Mouse (Mus musculus) lung, embryonic 14.5 days (tissue): ENCODE measurements around the gene Zrsr1. TPM values are rescaled to one million over a fixed set of nuclear protein-coding genes. Genes with fewer than 3 reads are reported as not detected.
A peak's percentile ranks its signal among the peaks of the same experiment; 100 is the strongest.

ENCODE experiments used
- ATAC-seq: fragments of 200-750 bp; cut with Nextera tagmentation; 2 replicates; pipeline ENCODE4 v1.8.0; 2017; ENCODE audit warnings: mild to moderate bottlenecking, moderate TSS enrichment, moderate library complexity; ENCODE audit not compliant: insufficient read depth
- DNase-seq: peaks from one replicate; pipeline ENCODE4 v3.0.0-alpha.2; 2015
- H3K27ac ChIP-seq: fragments of 300-500 bp; sonication (generic); 2 replicates; pipeline ENCODE4 v1.5.1; 2014; ENCODE audit warnings: low read depth, mild to moderate bottlenecking, moderate library complexity
- H3K27me3 ChIP-seq: fragments of 300-500 bp; sonication (generic); 2 replicates; pipeline ENCODE4 v1.6.1; 2014; ENCODE audit warnings: low read length, control low read depth; ENCODE audit not compliant: insufficient read depth
- H3K36me3 ChIP-seq: fragments of 300-500 bp; sonication (generic); 2 replicates; pipeline ENCODE4 v1.6.1; 2014; ENCODE audit warnings: control low read depth; ENCODE audit not compliant: insufficient read depth
- H3K4me1 ChIP-seq: fragments of 300-500 bp; sonication (generic); 2 replicates; pipeline ENCODE4 v1.6.1; 2014; ENCODE audit warnings: antibody characterized with exemption, control low read depth; ENCODE audit not compliant: insufficient read depth
- H3K4me2 ChIP-seq: fragments of 300-500 bp; sonication (generic); 2 replicates; pipeline ENCODE4 v1.6.1; 2014; ENCODE audit warnings: mild to moderate bottlenecking
- H3K4me3 ChIP-seq: fragments of 300-500 bp; sonication (generic); 2 replicates; pipeline ENCODE4 v1.5.1; 2014; ENCODE audit warnings: low read depth, low read length
- H3K9ac ChIP-seq: fragments of 300-500 bp; sonication (generic); 2 replicates; pipeline ENCODE4 v1.6.1; 2014
- H3K9me3 ChIP-seq: fragments of 300-500 bp; sonication (generic); 2 replicates; pipeline ENCODE4 v1.6.1; 2016; ENCODE audit warnings: low read depth, low read length, control low read depth
- CTCF ChIP-seq: IDR thresholded peaks from 2 replicates; pipeline ENCODE4 v1.5.1; 2016; ENCODE audit warnings: antibody characterized with exemption, low read depth
- WGBS: fragments of 180-500 bp; shearing (Covaris S2); extraction: QIAGEN DNeasy Blood & Tissue Kit; methylation state at CpG from one replicate; pipeline ENCODE4 v1.1.7; 2014; 5-methylcytosine and 5-hydroxymethylcytosine counted together
- polyA plus RNA-seq: library from polyadenylated mRNA; unstranded; fragments of >200 nt; fragmentation: Nextera tagmentation; extraction: Ambion mirVana; gene quantifications from 2 replicates; pipeline ENCODE4 v1.2.1, GENCODE M21; 2014

Zrsr1 gene
- polyA plus RNA-seq, 1 experiment from 2014 or later: 2.8 TPM

DNA sequence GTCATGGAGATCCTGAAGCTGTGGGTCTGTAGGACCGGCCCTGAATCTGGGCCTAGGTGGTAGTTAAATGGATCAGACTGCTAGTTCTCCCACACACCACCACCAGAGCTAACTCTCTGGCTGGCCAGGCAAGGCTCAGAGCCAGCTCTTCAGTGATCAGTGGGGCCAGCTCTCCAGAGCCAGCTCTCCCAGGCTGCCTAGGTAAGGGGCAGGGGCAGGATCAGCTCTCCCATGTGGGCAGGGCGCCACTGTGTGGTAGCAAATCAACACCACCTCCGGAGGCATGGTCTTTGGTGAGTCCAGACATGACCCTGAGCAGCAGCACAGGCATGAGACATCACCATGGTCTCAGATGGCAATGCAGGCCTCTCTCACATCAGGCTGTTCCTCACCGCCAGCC is 15.0 kb upstream of the Zrsr1 start:
- ATAC-seq: no peak
- DNase-seq: peak; percentile 47
- 81% methylated on average over 4 of the region's 4 CpGs for WGBS

GRCm38 (mm10) chr11:22957791-22958374 is 13.9 kb upstream of the Zrsr1 start:
- ATAC-seq: no peak
- Histone ChIP-seq H3K36me3 (peaks cover 13% of the 10 kb centered on the region; the same call in 1 of the 2 replicates), H3K9me3 (no peaks in the 10 kb centered on the region), H3K9ac (no peak overlapping the region), H3K4me2 (no peak overlapping the region), H3K4me3 (no peak overlapping the region), H3K27ac (no peak overlapping the region), H3K4me1 (no peaks in the 10 kb centered on the region), H3K27me3 (no peaks in the 10 kb centered on the region)
- peak; percentile 58 for TF ChIP-seq CTCF
- WGBS: 90% methylated on average over 4 of the region's 4 CpGs
- DNase-seq: no peak

More for the DNA sequence above, 15.0 kb upstream of the Zrsr1 start:
- H3K27ac ChIP-seq: no peak overlapping the region
- H3K4me2 ChIP-seq: no peak overlapping the region
- no peaks in the 10 kb centered on the region for H3K4me1 ChIP-seq
- H3K9ac ChIP-seq: no peak overlapping the region
- H3K36me3 ChIP-seq: peaks cover 19% of the 10 kb centered on the region; the same call in 1 of the 2 replicates
- no peak overlapping the region for H3K4me3 ChIP-seq
- no peaks in the 10 kb centered on the region for H3K27me3 ChIP-seq
- no peaks in the 10 kb centered on the region for H3K9me3 ChIP-seq
- peak; percentile 70 for TF ChIP-seq CTCF

DNA sequence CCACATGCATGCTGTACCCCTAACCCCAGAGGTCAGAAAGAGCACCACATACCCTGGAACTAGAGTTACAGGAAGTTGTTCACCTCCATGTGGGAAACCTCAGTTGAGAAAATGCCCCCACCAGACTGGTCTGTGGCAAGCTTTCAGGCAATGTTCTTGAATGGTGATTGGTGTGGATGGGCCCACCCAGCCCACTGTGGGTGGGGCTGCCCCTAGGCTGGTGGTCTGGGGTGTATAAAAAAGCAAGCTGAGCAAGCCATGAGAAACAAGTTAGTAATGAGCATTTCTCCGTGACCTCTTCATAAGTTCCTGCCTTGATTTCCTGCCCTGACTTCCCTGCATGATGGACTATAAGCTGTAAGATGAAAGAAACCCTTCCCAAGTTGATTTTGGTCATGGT is 9.7 kb upstream of the Zrsr1 start:
- 87% methylated on average over 1 of the region's 1 CpGs for WGBS
- ATAC-seq: no peak
- DNase-seq: no peak
- H3K4me3 ChIP-seq: no peak overlapping the region
- no peaks in the 10 kb centered on the region for H3K9me3 ChIP-seq
- no peaks in the 10 kb centered on the region for H3K4me1 ChIP-seq
- no peaks in the 10 kb centered on the region for H3K27me3 ChIP-seq
- H3K9ac ChIP-seq: no peak overlapping the region
- H3K36me3 ChIP-seq: peaks cover 4% of the 10 kb centered on the region; the same call in 1 of the 2 replicates
- H3K4me2 ChIP-seq: no peak overlapping the region
- no peak overlapping the region for H3K27ac ChIP-seq
- TF ChIP-seq CTCF: no peak

GRCm38 (mm10) chr11:22964401-22964800 is 7.4 kb upstream of the Zrsr1 start:
- H3K4me1 ChIP-seq: no peaks in the 10 kb centered on the region
- no peaks in the 10 kb centered on the region for H3K27me3 ChIP-seq
- no peak overlapping the region for H3K4me2 ChIP-seq
- no peak for TF ChIP-seq CTCF
- no peak overlapping the region for H3K27ac ChIP-seq
- H3K4me3 ChIP-seq: no peak overlapping the region
- WGBS: 67% methylated on average over 4 of the region's 4 CpGs
- ATAC-seq: no peak
- H3K36me3 ChIP-seq: peaks cover 4% of the 10 kb centered on the region; the same call in 1 of the 2 replicates
- H3K9me3 ChIP-seq: no peaks in the 10 kb centered on the region
- no peak for DNase-seq
- H3K9ac ChIP-seq: no peak overlapping the region

DNA sequence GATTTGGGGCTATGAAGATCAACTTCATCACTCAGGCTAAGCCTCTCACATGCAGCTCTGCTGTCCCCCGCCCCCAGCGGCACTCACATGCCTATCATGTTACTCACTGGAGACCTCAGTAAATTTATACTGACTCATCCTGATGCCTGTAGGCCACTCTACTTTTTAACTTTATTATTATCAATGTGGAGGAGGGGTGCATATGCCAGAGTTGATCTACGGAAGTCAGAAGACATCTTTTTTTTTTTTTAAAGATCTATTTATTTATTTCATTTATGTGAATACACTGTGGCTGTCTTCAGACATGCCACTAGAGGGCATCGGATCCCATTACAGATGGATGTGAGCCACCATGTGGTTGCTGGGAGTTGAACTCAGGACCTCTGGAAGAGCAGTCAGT is 6.3 kb upstream of the Zrsr1 start:
- Histone ChIP-seq H3K4me3 (no peak overlapping the region), H3K27ac (no peak overlapping the region), H3K9ac (no peak overlapping the region), H3K36me3 (peaks cover 4% of the 10 kb centered on the region; the same call in 1 of the 2 replicates), H3K4me1 (no peaks in the 10 kb centered on the region), H3K4me2 (no peak overlapping the region), H3K9me3 (0 out of 2 replicates have a peak, but pooled peaks cover 2% of the 10 kb centered on the region), H3K27me3 (no peaks in the 10 kb centered on the region)
- ATAC-seq: no peak
- TF ChIP-seq CTCF: peak; percentile 37
- 77% methylated on average over 4 of the region's 4 CpGs for WGBS
- DNase-seq: no peak

DNA sequence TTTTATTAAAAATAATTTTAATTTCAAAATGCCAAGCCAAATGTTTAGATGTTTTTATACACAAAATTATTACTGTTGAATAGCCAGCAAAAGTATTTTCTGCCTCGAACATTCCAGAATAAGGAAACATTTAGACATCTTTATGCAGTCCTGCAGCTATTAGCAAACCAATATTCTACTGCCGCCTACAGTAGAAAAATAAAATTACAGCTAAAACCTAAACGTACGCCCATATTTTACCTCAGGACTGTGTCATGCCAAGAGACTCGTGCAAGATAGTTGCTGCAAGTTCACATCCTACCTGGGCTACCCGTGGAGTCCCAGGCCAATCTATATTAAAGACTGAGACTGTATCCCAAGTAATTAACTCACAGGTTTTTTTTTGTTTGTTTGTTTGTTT is 2.3 kb upstream of the Zrsr1 start:
- H3K9ac ChIP-seq: no peak overlapping the region
- peak; percentile 51 for TF ChIP-seq CTCF
- no peaks in the 10 kb centered on the region for H3K27me3 ChIP-seq
- no peak overlapping the region for H3K27ac ChIP-seq
- H3K4me2 ChIP-seq: no peak overlapping the region
- no peak overlapping the region for H3K4me3 ChIP-seq
- peaks cover 10% of the 10 kb centered on the region; the same call in 1 of the 2 replicates for H3K36me3 ChIP-seq
- peak; percentile 74 for DNase-seq
- no peaks in the 10 kb centered on the region for H3K4me1 ChIP-seq
- H3K9me3 ChIP-seq: peaks cover 28% of the 10 kb centered on the region; the same call in 1 of the 2 replicates
- 50% methylated on average over 6 of the region's 6 CpGs for WGBS
- no peak for ATAC-seq

- no peaks in the 10 kb centered on the region for H3K4me1 ChIP-seq
- H3K9ac ChIP-seq: no peak overlapping the region
- WGBS: 89% methylated on average over 1 of the region's 1 CpGs
- no peak overlapping the region for H3K4me3 ChIP-seq
- no peak for ATAC-seq
- H3K27ac ChIP-seq: no peak overlapping the region
- no peak for DNase-seq
- H3K36me3 ChIP-seq: peaks cover 12% of the 10 kb centered on the region; the same call in 1 of the 2 replicates
- peaks cover 28% of the 10 kb centered on the region; the same call in 1 of the 2 replicates for H3K9me3 ChIP-seq
- no peaks in the 10 kb centered on the region for H3K27me3 ChIP-seq
- no peak overlapping the region for H3K4me2 ChIP-seq
- TF ChIP-seq CTCF: no peak
These were observed 1.3 kb upstream of the Zrsr1 start for GRCm38 (mm10) chr11:22970546-22970945.
